Mouse (Mus musculus) layer of hippocampus, postnatal 36 days (tissue): ENCODE measurements at regions not wholly inside any gene's neighbourhood (a gene's known extent, or its start where the extent isn't known, plus 50 kb on each side); places are given as distances from the start of the nearest gene placed in this dataset.

Experiments used
- DNase-seq, 2 experiments: peaks; one replicate each; pipeline ENCODE4 v3.0.0; 2022

GRCm38 (mm10) chr5:41994307-41994706 lies 73.5 kb upstream of the Gm16223 start:
- no peak for DNase-seq

DNA sequence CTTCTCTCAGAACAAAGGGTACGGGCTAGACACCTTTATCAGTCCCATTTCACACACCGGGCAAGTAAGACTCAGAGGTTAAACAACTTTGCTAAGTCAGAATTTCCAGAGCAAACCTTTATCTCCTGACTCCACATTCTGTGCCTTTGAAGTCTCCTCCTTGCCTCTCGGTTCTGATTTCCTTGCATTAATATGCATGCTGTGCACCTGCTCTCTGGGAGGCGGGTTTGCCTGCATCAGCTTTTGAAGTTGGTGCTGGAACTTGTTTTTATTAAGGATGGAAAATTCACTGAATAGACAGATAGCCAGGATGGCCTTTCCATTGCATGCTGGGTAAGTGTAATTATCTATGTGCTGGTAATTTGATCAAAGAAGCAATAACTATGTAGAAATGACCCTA lies 84.2 kb upstream of the Gm16223 start:
- no peak for DNase-seq

GRCm38 (mm10) chr5:41975535-41975934 lies 92.2 kb upstream of the Gm16223 start:
- no peak for DNase-seq

- no peak for DNase-seq
Observed at GRCm38 (mm10) chr5:41971201-41971600, 96.6 kb upstream of the Gm16223 start.

DNA sequence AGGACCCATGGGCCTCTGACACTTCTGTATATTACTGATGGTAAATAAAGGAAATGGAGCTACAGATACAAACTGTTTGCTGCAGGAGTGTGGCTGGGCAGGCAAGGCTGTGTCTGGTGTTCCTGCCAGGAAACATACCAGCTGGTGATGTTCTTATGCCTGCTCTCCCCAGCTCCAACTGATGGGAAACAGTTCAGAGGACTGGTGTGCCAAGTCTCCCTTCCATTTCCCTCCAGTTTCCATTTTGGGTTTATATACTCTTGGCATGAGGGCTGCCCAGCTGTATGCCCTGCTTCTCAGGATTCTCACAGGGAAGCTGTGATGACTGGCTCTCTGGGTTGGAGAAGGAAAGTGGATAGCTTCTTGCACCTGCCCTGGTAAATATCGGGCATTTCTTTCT lies 100.8 kb upstream of the Gm16223 start:
- DNase-seq = peak; percentile 22 to 29

GRCm38 (mm10) chr5:41947114-41947640 lies 103.1 kb upstream of the Bod1l start:
- peak in 1 of 2 experiments; percentile 19 for DNase-seq

DNA sequence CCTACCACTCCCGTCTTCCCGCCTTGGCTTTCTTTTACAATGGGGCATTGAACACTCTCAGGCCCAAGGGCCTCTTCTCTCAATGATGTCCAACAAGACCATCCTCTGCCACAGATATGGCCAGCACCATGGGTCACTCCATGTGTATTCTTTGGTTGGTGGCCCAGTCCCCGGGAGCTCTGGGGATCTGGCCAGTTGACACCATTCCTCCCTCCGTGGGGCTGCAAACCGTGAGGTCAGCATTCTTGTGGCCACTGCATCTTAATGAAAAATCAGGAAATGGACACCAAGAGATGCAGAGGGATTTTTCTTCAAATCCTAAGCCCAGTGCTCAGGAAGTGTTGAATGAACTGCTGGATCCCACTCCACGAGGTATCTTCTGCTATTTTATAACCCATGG lies 99.3 kb upstream of the Bod1l start:
- no peak for DNase-seq

DNA sequence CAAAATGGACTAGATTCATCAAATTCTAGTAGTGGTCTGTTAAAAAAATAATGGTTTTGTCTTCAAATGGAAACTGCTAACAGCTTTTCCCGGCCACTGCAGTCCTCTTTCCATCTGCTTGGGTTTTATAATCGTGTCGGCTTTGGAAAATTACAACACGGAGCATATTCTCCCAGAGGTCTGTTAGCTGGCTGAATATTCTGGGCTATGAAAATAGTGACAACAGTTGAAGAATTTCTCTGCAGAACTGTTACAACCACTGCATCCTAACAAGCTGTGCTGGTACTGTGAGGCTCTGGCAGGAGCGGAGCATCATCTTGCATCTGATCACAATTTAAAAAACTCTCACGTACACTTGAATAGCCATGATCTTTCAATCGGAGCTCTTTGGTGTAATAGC lies 98.0 kb upstream of the Bod1l start:
- peak; percentile 26 to 36 for DNase-seq

- no peak for DNase-seq
Observed at GRCm38 (mm10) chr5:41941216-41941615, 97.1 kb upstream of the Bod1l start.

- no peak for DNase-seq
Observed at GRCm38 (mm10) chr5:41939736-41940135, 95.6 kb upstream of the Bod1l start.

GRCm38 (mm10) chr5:41910053-41910452 lies 65.9 kb upstream of the Bod1l start:
- no peak for DNase-seq

- DNase-seq = no peak
Observed at GRCm38 (mm10) chr5:41907749-41908148, 63.6 kb upstream of the Bod1l start.

DNA sequence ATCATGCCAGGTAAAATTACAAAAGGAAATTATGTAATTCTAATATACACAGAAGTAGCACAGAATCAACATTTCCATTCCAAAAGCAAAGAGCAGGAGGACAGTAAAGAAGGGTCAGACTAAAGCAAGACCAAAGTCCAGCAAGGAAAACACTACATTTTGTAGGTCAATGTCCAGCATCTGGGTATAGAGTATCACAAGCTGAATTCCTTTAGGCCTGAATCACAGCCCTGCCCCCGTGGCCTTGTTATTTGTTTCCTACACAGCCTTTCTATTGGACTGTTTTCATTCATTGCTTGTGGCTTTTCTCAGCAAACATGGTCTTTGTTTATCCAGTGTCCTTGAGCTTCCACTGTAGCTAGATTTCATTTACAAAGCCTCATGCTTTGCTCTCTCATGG lies 60.4 kb upstream of the Bod1l start:
- DNase-seq = no peak

GRCm38 (mm10) chr5:41899237-41899636 lies 55.1 kb upstream of the Bod1l start:
- DNase-seq = no peak

GRCm38 (mm10) chr5:41898748-41899147 lies 54.6 kb upstream of the Bod1l start:
- peak; percentile 31 to 34 for DNase-seq
